Mouse (Mus musculus) retina, postnatal 7 days (tissue): Measurements from ENCODE around the gene Brwd3.

Experiments used
- DNase-seq: peaks from one replicate; pipeline ENCODE4 v3.0.0-alpha.2; 2012; ENCODE audit warnings: low read depth, low spot score

The Brwd3 gene

GRCm38 (mm10) chrX:108834090-108834774 is at the start of gene Brwd3:
Gene Brwd3, minus strand, starts transcription at chrX:108834372.
- DNase-seq, result peak; percentile 73

GRCm38 (mm10) chrX:108862632-108863031 is 28.5 kb upstream of the Brwd3 start:
- no peak for DNase-seq

- no peak for DNase-seq
Observed at GRCm38 (mm10) chrX:108842705-108843104, 8.5 kb upstream of the Brwd3 start.

DNA sequence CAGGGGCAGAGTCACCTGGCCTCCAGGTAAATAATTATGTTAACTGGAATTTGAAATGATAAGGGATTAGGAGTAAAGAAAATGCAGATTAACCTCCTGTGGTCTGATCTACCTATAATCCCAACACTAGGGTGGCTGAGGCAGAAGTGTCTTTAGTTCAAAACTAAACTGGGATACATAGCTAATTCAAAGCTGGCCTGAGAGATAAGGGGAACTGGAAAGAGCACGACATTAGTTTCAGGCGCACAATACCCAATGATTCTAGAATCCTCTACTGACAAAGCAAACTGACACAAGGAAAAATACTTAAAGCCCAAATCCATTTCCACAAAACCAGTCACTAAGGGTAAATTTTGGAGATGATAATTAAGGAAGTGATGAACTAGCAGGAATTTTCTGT is 2.2 kb upstream of the Brwd3 start:
- DNase-seq, result no peak

DNA sequence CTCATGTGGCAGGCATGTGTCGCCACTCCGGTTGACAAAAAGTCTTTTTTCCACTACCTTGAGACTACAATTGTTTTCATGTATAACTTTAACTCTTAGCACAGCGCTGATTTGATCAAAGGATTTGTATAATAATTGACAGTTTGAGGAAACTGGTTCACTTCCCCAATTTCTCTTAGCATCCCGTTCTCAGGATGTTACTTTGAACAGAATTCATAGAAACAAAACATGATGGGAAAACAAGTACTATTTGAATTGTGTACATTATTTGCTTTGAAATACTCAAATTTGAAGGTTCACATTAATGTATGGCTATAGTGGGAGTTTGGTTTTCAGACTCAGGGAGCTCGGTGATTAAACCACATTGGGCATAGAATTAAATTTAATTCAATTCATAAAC is 1.1 kb upstream of the Brwd3 start:
- DNase-seq, result no peak

- DNase-seq, result no peak
Observed at GRCm38 (mm10) chrX:108833381-108834020, 671 bp downstream of the Brwd3 start.

- peak; percentile 78 for DNase-seq
Observed at GRCm38 (mm10) chrX:108832674-108833189, 1.4 kb downstream of the Brwd3 start.

DNA sequence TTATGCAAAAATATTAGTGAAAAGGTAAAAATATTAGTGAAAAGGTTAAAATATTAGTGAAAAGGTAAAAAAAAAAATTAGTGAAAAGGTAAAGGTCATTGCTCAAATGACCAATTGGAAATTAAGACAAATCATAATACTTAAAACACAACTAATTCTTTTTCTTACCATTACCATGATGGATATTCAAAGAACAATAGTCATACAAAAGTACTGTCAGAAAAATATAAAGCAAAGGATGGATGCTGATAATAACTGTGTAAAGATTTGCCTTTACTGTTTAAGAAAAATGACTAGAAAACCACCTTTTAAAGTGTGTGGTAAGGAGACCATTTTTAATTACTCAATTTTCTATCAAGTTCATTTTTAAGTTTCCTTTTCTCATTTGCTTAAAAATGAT is 2.9 kb downstream of the Brwd3 start:
- DNase-seq, result no peak

- no peak for DNase-seq
Observed at GRCm38 (mm10) chrX:108828111-108828510, 6.1 kb downstream of the Brwd3 start.

- DNase-seq, result no peak
Observed at GRCm38 (mm10) chrX:108797268-108797667, 36.9 kb downstream of the Brwd3 start.

DNA sequence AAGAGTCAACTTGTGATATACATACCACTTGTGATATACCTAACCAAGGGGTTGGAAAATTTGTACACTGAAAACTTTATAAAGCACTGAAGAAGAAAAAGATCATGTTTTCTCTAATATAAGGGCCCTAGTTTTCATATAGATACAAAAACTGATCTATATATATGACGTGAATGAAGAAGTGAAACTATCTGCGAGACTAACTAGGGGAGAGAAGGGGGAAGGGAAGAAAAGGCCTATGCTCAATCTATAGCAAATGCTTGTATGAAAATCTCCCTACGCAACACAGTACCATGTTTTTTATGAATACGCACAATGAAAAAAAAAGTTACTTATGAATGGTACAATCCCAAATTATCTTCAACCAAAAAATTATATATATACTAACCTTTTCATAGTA is 50.4 kb downstream of the Brwd3 start:
- no peak for DNase-seq

DNA sequence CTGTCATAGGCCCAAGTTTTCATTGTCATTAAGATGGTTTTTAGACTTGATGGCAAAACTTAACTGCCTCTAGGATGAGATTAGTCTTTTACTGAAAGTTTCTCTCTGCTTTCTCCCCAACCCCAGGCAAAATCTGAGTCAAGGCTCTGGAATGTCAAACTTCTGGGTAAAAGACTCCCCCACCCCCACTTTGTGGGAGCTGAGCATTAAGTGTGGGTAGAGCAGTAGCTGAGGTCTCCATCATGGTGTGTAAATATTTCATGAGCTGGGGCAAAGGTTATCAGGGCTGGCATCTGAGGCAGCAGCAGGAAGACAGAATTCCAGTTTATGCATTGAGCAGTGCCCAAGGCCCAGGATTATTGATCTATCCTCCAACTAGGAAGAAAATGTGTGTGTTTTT is 102.4 kb downstream of the Brwd3 start:
- no peak for DNase-seq

GRCm38 (mm10) chrX:108729564-108729963 is 104.6 kb downstream of the Brwd3 start:
- DNase-seq, result no peak

DNA sequence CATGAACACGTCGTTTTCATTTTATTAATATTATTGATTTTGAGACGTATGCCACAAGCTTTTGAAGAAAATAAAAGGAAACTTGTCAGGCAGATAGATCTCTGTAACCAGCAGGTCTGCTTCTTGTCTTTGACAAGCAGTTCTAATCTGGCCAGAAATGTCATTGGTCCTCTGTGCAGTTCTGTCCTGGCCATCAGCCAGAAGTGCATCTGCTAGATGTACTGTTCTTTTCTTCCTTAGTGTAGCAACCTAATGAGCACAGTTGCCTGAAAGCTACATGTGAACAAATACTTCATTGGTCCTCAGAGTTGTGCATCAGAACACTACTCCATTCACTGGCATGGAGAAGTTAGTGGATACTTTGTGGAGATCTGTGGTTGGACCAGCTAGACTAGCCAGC is 105.1 kb downstream of the Brwd3 start:
- DNase-seq, result no peak

- DNase-seq, result no peak
Observed at GRCm38 (mm10) chrX:108728334-108728733, 105.8 kb downstream of the Brwd3 start.

- no peak for DNase-seq
Observed at GRCm38 (mm10) chrX:108724241-108724640, 109.9 kb downstream of the Brwd3 start.

DNA sequence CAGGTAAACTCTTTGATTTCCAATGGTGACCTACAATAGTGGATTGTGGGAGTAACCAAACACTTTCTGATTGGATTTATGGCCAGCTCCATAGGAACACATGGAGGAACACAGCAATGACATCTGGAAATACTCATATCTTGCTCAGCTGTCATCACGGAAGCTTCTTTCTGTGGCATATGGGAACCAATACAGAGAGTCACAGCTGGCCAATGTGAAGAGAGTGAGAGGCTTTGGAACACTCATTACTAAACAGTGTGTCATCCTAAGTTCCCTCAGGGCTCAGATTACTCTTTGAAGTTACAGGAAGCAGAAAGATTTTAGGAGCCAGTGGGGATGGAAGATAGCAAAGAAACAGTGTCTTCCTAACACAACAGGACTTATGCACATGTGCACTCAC is 111.7 kb downstream of the Brwd3 start:
- no peak for DNase-seq

- no peak for DNase-seq
Observed at GRCm38 (mm10) chrX:108704312-108704711, 129.9 kb downstream of the Brwd3 start.
